Mouse (Mus musculus) liver, postnatal 0 days (tissue): ENCODE data around the gene Eri3. TPM values are rescaled to one million over a fixed set of nuclear protein-coding genes. Genes with fewer than 3 reads are reported as not detected.
A peak's percentile ranks its signal among the peaks of the same experiment; 100 is the strongest.

Experiments used
- ATAC-seq: fragments of 200-750 bp; cut with Nextera tagmentation; 2 replicates; pipeline ENCODE4 v1.8.0; 2017; ENCODE audit warnings: mild to moderate bottlenecking, moderate library complexity
- DNase-seq: peaks from one replicate; pipeline ENCODE4 v3.0.0-alpha.2; 2016
- H3K27ac ChIP-seq: fragments of 300-500 bp; sonication (generic); 2 replicates; pipeline ENCODE4 v1.5.1; 2014; ENCODE audit warnings: antibody characterized with exemption, moderate library complexity, mild to moderate bottlenecking, low read depth
- H3K27me3 ChIP-seq: fragments of 300-500 bp; sonication (generic); 2 replicates; pipeline ENCODE4 v1.6.1; 2014; ENCODE audit warnings: low read length, control low read depth, mixed read lengths; ENCODE audit not compliant: insufficient read depth
- H3K36me3 ChIP-seq: fragments of 300-500 bp; sonication (generic); replicated peaks from 2 replicates; pipeline ENCODE4 v1.6.1; 2014; ENCODE audit warnings: mild to moderate bottlenecking, control low read depth, low read length, moderate library complexity, mixed read lengths; ENCODE audit not compliant: insufficient read depth
- H3K4me1 ChIP-seq: fragments of 300-500 bp; sonication (generic); 2 replicates; pipeline ENCODE4 v1.6.1; 2014; ENCODE audit warnings: antibody characterized with exemption, mild to moderate bottlenecking, control low read depth; ENCODE audit not compliant: insufficient read depth
- H3K4me2 ChIP-seq: fragments of 300-500 bp; sonication (generic); 2 replicates; pipeline ENCODE4 v1.6.1; 2014; ENCODE audit warnings: low read depth, mild to moderate bottlenecking, low read length, moderate library complexity, mixed read lengths
- H3K4me3 ChIP-seq: fragments of 300-500 bp; sonication (generic); 2 replicates; pipeline ENCODE4 v1.5.1; 2014; ENCODE audit warnings: low read depth, low read length
- H3K9ac ChIP-seq: fragments of 300-500 bp; sonication (generic); replicated peaks from 2 replicates; pipeline ENCODE4 v1.6.1; 2014; ENCODE audit warnings: mild to moderate bottlenecking, moderate library complexity
- H3K9me3 ChIP-seq: fragments of 300-500 bp; sonication (generic); 2 replicates; pipeline ENCODE4 v1.6.1; 2016; ENCODE audit warnings: mild to moderate bottlenecking, control low read depth, low read length, mixed read lengths
- CTCF ChIP-seq: sonication (generic); IDR thresholded peaks from 2 replicates; pipeline ENCODE4 v1.5.1; 2016; ENCODE audit warnings: antibody characterized with exemption, low read depth
- EP300 ChIP-seq: IDR thresholded peaks from 2 replicates; pipeline ENCODE4 v1.6.1; 2016; ENCODE audit warnings: antibody characterized with exemption, low read depth, mild to moderate bottlenecking
- WGBS: fragments of 180-500 bp; shearing (Covaris S2); extraction: QIAGEN DNeasy Blood & Tissue Kit; methylation state at CpG from one replicate; pipeline ENCODE4 v1.1.7; 2014; ENCODE audit not compliant: insufficient replicate concordance; 5-methylcytosine and 5-hydroxymethylcytosine counted together
- polyA plus RNA-seq: library from polyadenylated mRNA; unstranded; fragments of >200 nt; fragmentation: Nextera tagmentation; extraction: Ambion mirVana; gene quantifications from 2 replicates; pipeline ENCODE4 v1.2.1, GENCODE M21; 2015

Eri3 gene
- polyA plus RNA-seq, 1 experiment from 2014 or later: 27.8 TPM

- H3K9ac ChIP-seq: no peak overlapping the region
- no peaks in the 10 kb centered on the region for H3K9me3 ChIP-seq
- WGBS: 53% methylated on average over 1 of the region's 1 CpGs
- no peak overlapping the region for H3K4me3 ChIP-seq
- TF ChIP-seq EP300: no peak
- peak; percentile 30 for TF ChIP-seq CTCF
- no peak overlapping the region for H3K4me2 ChIP-seq
- H3K36me3 ChIP-seq: no peaks in the 10 kb centered on the region
- no peaks in the 10 kb centered on the region; the same call in 1 of the 2 replicates for H3K4me1 ChIP-seq
- H3K27ac ChIP-seq: no peak overlapping the region
- ATAC-seq (no peak), DNase-seq (no peak)
- no peaks in the 10 kb centered on the region for H3K27me3 ChIP-seq
Observed at GRCm38 (mm10) chr4:117628464-117628863, 78.3 kb downstream of the Eri3 start.

GRCm38 (mm10) chr4:117630053-117630670 is 80.0 kb downstream of the Eri3 start:
- Histone ChIP-seq H3K27me3 (no peaks in the 10 kb centered on the region), H3K4me3 (no peak overlapping the region), H3K9ac (no peak overlapping the region), H3K36me3 (0 out of 2 replicates have a peak, but pooled peaks cover 4% of the 10 kb centered on the region), H3K9me3 (no peaks in the 10 kb centered on the region), H3K27ac (no peak overlapping the region), H3K4me1 (no peaks in the 10 kb centered on the region; the same call in 1 of the 2 replicates), H3K4me2 (no peak overlapping the region)
- ATAC-seq (no peak), DNase-seq (no peak)
- WGBS: 70% methylated on average over 6 of the region's 6 CpGs
- no peak for TF ChIP-seq EP300

GRCm38 (mm10) chr4:117633527-117633926 is 83.4 kb downstream of the Eri3 start:
- no peaks in the 10 kb centered on the region; the same call in 1 of the 2 replicates for H3K4me1 ChIP-seq
- no peak overlapping the region for H3K4me2 ChIP-seq
- H3K27me3 ChIP-seq: no peaks in the 10 kb centered on the region
- ATAC-seq (no peak), DNase-seq (no peak)
- H3K9ac ChIP-seq: no peak overlapping the region
- H3K9me3 ChIP-seq: no peaks in the 10 kb centered on the region
- H3K4me3 ChIP-seq: no peak overlapping the region
- WGBS: 81% methylated on average over 5 of the region's 5 CpGs
- TF ChIP-seq EP300 (no peak), CTCF (no peak)
- 0 out of 2 replicates have a peak, but pooled peaks cover 8% of the 10 kb centered on the region for H3K36me3 ChIP-seq
- no peak overlapping the region for H3K27ac ChIP-seq

- Histone ChIP-seq H3K4me2 (no peak overlapping the region), H3K27me3 (no peaks in the 10 kb centered on the region), H3K4me1 (no peaks in the 10 kb centered on the region; the same call in 1 of the 2 replicates), H3K36me3 (0 out of 2 replicates have a peak, but pooled peaks cover 8% of the 10 kb centered on the region), H3K9ac (no peak overlapping the region), H3K27ac (no peak overlapping the region), H3K4me3 (no peak overlapping the region), H3K9me3 (no peaks in the 10 kb centered on the region)
- 50% methylated on average over 7 of the region's 7 CpGs for WGBS
- ATAC-seq: no peak
- TF ChIP-seq EP300: no peak
- DNase-seq: no peak
Observed at GRCm38 (mm10) chr4:117634642-117635041, 84.5 kb downstream of the Eri3 start.

GRCm38 (mm10) chr4:117636152-117636551 is 86.0 kb downstream of the Eri3 start:
- H3K4me2 ChIP-seq: no peak overlapping the region
- DNase-seq (no peak), ATAC-seq (no peak)
- 0 out of 2 replicates have a peak, but pooled peaks cover 10% of the 10 kb centered on the region for H3K36me3 ChIP-seq
- H3K27ac ChIP-seq: no peak overlapping the region
- no peaks in the 10 kb centered on the region for H3K27me3 ChIP-seq
- no peak overlapping the region for H3K9ac ChIP-seq
- H3K9me3 ChIP-seq: no peaks in the 10 kb centered on the region
- 89% methylated on average over 4 of the region's 4 CpGs for WGBS
- TF ChIP-seq CTCF (no peak), EP300 (no peak)
- no peaks in the 10 kb centered on the region for H3K4me1 ChIP-seq
- no peak overlapping the region for H3K4me3 ChIP-seq

- H3K36me3 ChIP-seq: 0 out of 2 replicates have a peak, but pooled peaks cover 13% of the 10 kb centered on the region
- WGBS: 83% methylated on average over 22 of the region's 22 CpGs
- H3K4me1 ChIP-seq: no peaks in the 10 kb centered on the region
- H3K9me3 ChIP-seq: no peaks in the 10 kb centered on the region
- no peaks in the 10 kb centered on the region for H3K27me3 ChIP-seq
- H3K4me2 ChIP-seq: no peak overlapping the region
- no peak overlapping the region for H3K4me3 ChIP-seq
- ATAC-seq (no peak), DNase-seq (no peak)
- H3K27ac ChIP-seq: no peak overlapping the region
- no peak overlapping the region for H3K9ac ChIP-seq
- TF ChIP-seq CTCF: no peak
- TF ChIP-seq EP300: no peak
Observed at GRCm38 (mm10) chr4:117636891-117637613, 86.9 kb downstream of the Eri3 start.
